15 mouse cellular contexts compared by ENCODE assay signal in genomic region chr2:31374415-31374814, GRCm38 (mm10).
DNase-seq lines count a peak whose midpoint lies in the region; ATAC-seq lines count a peak whose summit lies in the region.
"Had no signal": no experiment of that assay in that cellular context is flagged by ENCODE, and none has a peak within 500 bp of the region (broad histone marks: within the 10 kb centered on the region; RNA-seq: fewer than 3 reads in every experiment).

No protein-coding gene starts in this region.

- H3K4me1 ChIP-seq in heart, embryonic 12.5 days (replicated peaks) = no peaks in the 10 kb centered on the region
- H3K4me1 ChIP-seq in neural tube, embryonic 13.5 days (replicated peaks) = peaks cover 22% of the 10 kb centered on the region
- H3K4me1 ChIP-seq: embryonic facial prominence, embryonic 15.5 days; megakaryocyte, embryonic 14.5 days; stomach, embryonic 15.5 days had no signal

- no peak overlapping the region for H3K9ac ChIP-seq in heart, embryonic 12.5 days
- no peak overlapping the region for H3K9ac ChIP-seq in neural tube, embryonic 13.5 days
- H3K9ac ChIP-seq: embryonic facial prominence, embryonic 15.5 days; hindbrain, embryonic 14.5 days; limb, embryonic 15.5 days; stomach, embryonic 15.5 days had no signal

- peaks cover 22% of the 10 kb centered on the region for H3K27me3 ChIP-seq in heart, embryonic 12.5 days (replicated peaks)
- no peaks in the 10 kb centered on the region for H3K27me3 ChIP-seq in neural tube, embryonic 13.5 days
- H3K27me3 ChIP-seq: embryonic facial prominence, embryonic 15.5 days; limb, embryonic 15.5 days; stomach, embryonic 15.5 days had no signal

- no peaks in the 10 kb centered on the region for H3K36me3 ChIP-seq in heart, embryonic 12.5 days
- H3K36me3 ChIP-seq in neural tube, embryonic 13.5 days = no peaks in the 10 kb centered on the region
- H3K36me3 ChIP-seq: embryonic facial prominence, embryonic 15.5 days; limb, embryonic 15.5 days; stomach, embryonic 15.5 days had no signal

- peak; percentile 97 for DNase-seq in heart, adult 11 months
- DNase-seq in neural tube, embryonic 10.5 days (ENCODE audit: extremely low spot score, low spot score) = no peak
- DNase-seq in heart, adult 9 months (ENCODE audit: low spot score in 2 of 2) = peak; percentile 57 to 59
- peak; percentile 21 for DNase-seq in mesoderm, embryonic 11.5 days (ENCODE audit: low read depth, low spot score)
- DNase-seq in adrenal gland, postnatal 36 days = no peak
- DNase-seq in cerebellum, postnatal 36 days = no peak
- DNase-seq: kidney, postnatal 25 days had no signal

- H3K4me2 ChIP-seq in heart, embryonic 12.5 days = no peak overlapping the region
- H3K4me2 ChIP-seq in neural tube, embryonic 13.5 days = no peak overlapping the region
- H3K4me2 ChIP-seq: embryonic facial prominence, embryonic 15.5 days; hindbrain, embryonic 14.5 days; limb, embryonic 15.5 days; stomach, embryonic 15.5 days had no signal

- no peak overlapping the region for H3K4me3 ChIP-seq in heart, embryonic 12.5 days
- no peak overlapping the region for H3K4me3 ChIP-seq in neural tube, embryonic 13.5 days
- H3K4me3 ChIP-seq: embryonic facial prominence, embryonic 15.5 days; limb, embryonic 15.5 days; megakaryocyte, embryonic 14.5 days; stomach, embryonic 15.5 days had no signal

- H3K27ac ChIP-seq in heart, embryonic 12.5 days (ENCODE audit: poor library complexity, severe bottlenecking) = no peak overlapping the region
- H3K27ac ChIP-seq in neural tube, embryonic 13.5 days (replicated peaks) = 0 out of 2 replicates have a peak overlapping the region, but pooled peaks have one; percentile 1
- H3K27ac ChIP-seq: embryonic facial prominence, embryonic 15.5 days; hindbrain, embryonic 14.5 days; limb, embryonic 15.5 days; stomach, embryonic 15.5 days had no signal

- H3K9me3 ChIP-seq in heart, embryonic 12.5 days (replicated peaks) = peaks cover 7% of the 10 kb centered on the region; the same call in 1 of the 2 replicates
- no peaks in the 10 kb centered on the region for H3K9me3 ChIP-seq in neural tube, embryonic 13.5 days
- H3K9me3 ChIP-seq: embryonic facial prominence, embryonic 15.5 days; limb, embryonic 15.5 days; stomach, embryonic 15.5 days had no signal

- no peak for ATAC-seq in heart, embryonic 12.5 days (ENCODE audit: insufficient number of reproducible peaks, low FRiP score)
- ATAC-seq in neural tube, embryonic 13.5 days (ENCODE audit: low read depth) = 0 out of 2 replicates have a peak, but pooled peaks have one; percentile 20
- ATAC-seq: CD4-positive, CD25-positive, alpha-beta regulatory T cell, adult 4 months had no signal

- 74% methylated on average over 1 of the region's 1 CpGs for WGBS in heart, embryonic 12.5 days
- WGBS in neural tube, embryonic 13.5 days = 61% methylated on average over 1 of the region's 1 CpGs

Comparison
In these comparisons a context has a peak if more than half of its experiments do, and no peak if none do; other contexts are left out.
1. DNase-seq: peak in heart, adult 11 months (single experiment), heart, adult 9 months (2 of 2) and mesoderm, embryonic 11.5 days (single experiment); none in neural tube, embryonic 10.5 days (single experiment), adrenal gland, postnatal 36 days (0 of 2) and cerebellum, postnatal 36 days (0 of 2).